Mouse (Mus musculus) embryonic facial prominence, embryonic 13.5 days (tissue): ENCODE data around the gene Prepl. TPM values are rescaled to one million over a fixed set of nuclear protein-coding genes. Genes with fewer than 3 reads are reported as not detected.

Experiments
- ATAC-seq: fragments of 200-750 bp; cut with Nextera tagmentation; 2 replicates; pipeline ENCODE4 v1.8.0; 2017; ENCODE audit warnings: low read depth; ENCODE audit not compliant: insufficient number of reproducible peaks, insufficient read depth, low FRiP score, low TSS enrichment
- H3K27ac ChIP-seq: fragments of 300-500 bp; sonication (generic); 2 replicates; pipeline ENCODE4 v1.5.1; 2015; ENCODE audit warnings: moderate library complexity, mild to moderate bottlenecking, inconsistent platforms
- H3K27me3 ChIP-seq: fragments of 300-500 bp; sonication (generic); 2 replicates; pipeline ENCODE4 v1.6.1; 2015; ENCODE audit warnings: mild to moderate bottlenecking, inconsistent platforms
- H3K36me3 ChIP-seq: fragments of 300-500 bp; sonication (generic); 2 replicates; pipeline ENCODE4 v1.6.1; 2015; ENCODE audit warnings: mild to moderate bottlenecking, inconsistent platforms
- H3K4me1 ChIP-seq: fragments of 300-500 bp; sonication (generic); 2 replicates; pipeline ENCODE4 v1.6.1; 2015; ENCODE audit warnings: inconsistent platforms
- H3K4me2 ChIP-seq: fragments of 300-500 bp; sonication (generic); 2 replicates; pipeline ENCODE4 v1.6.1; 2015; ENCODE audit warnings: moderate library complexity, mild to moderate bottlenecking, inconsistent platforms
- H3K4me3 ChIP-seq: fragments of 300-500 bp; sonication (generic); 2 replicates; pipeline ENCODE4 v1.5.1; 2015; ENCODE audit warnings: mild to moderate bottlenecking, inconsistent platforms
- H3K9ac ChIP-seq: fragments of 300-500 bp; sonication (generic); 2 replicates; pipeline ENCODE4 v1.6.1; 2015; ENCODE audit warnings: mild to moderate bottlenecking, inconsistent platforms
- H3K9me3 ChIP-seq: fragments of 300-500 bp; sonication (generic); 2 replicates; pipeline ENCODE4 v1.6.1; 2016; ENCODE audit warnings: inconsistent platforms
- WGBS: fragments of 180-500 bp; shearing (Covaris S2); methylation state at CpG from one replicate; pipeline ENCODE4 v1.1.7; 2015; ENCODE audit warnings: mixed read lengths; 5-methylcytosine and 5-hydroxymethylcytosine counted together
- polyA plus RNA-seq: library from polyadenylated mRNA; unstranded; fragments of >200 nt; fragmentation: Nextera tagmentation; extraction: Ambion mirVana; gene quantifications from 2 replicates; pipeline ENCODE4 v1.2.1, GENCODE M21; 2015

Gene Prepl
- polyA plus RNA-seq, 1 experiment from 2014 or later = 26.0 TPM

- no peak overlapping the region for H3K4me2 ChIP-seq
- ATAC-seq = no peak
- no peak overlapping the region for H3K9ac ChIP-seq
- 86% methylated on average over 3 of the region's 3 CpGs for WGBS
- H3K36me3 ChIP-seq = 0 out of 2 replicates have a peak, but pooled peaks cover 3% of the 10 kb centered on the region
- peaks cover 12% of the 10 kb centered on the region for H3K4me1 ChIP-seq
- H3K27me3 ChIP-seq = no peaks in the 10 kb centered on the region
- no peaks in the 10 kb centered on the region for H3K9me3 ChIP-seq
- H3K4me3 ChIP-seq = no peak overlapping the region
- no peak overlapping the region for H3K27ac ChIP-seq
Observed at GRCm38 (mm10) chr17:85020343-85020742, 69.7 kb downstream of the Prepl start.

- Histone ChIP-seq H3K4me3 (no peak overlapping the region), H3K4me1 (peaks cover 6% of the 10 kb centered on the region; the same call in 1 of the 2 replicates), H3K9ac (no peak overlapping the region), H3K36me3 (no peaks in the 10 kb centered on the region), H3K4me2 (no peak overlapping the region), H3K9me3 (no peaks in the 10 kb centered on the region), H3K27me3 (no peaks in the 10 kb centered on the region), H3K27ac (no peak overlapping the region)
- ATAC-seq = no peak
- 83% methylated on average over 5 of the region's 5 CpGs for WGBS
Observed at GRCm38 (mm10) chr17:85018794-85019193, 71.2 kb downstream of the Prepl start.

DNA sequence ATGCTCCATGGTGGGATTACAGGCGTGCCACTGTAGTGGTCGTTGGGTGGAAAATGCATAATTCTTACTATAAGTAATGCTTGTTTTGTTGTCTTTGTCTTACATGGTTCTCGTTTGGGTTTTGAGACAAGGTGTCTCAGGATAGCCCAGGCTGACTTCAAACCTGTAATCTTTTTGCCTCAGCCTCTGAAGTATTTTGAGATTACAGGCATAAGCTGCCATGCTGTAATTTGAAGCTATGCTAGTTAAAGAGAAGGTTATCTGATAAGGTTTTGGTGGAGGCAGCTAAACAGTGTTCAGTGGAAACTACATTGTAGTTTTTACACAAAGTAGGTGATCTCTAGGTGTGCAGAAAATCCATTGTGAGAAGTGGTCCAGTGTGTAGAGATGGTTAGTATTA, 71.7 kb downstream of the Prepl start:
- Histone ChIP-seq H3K36me3 (no peaks in the 10 kb centered on the region), H3K27me3 (no peaks in the 10 kb centered on the region), H3K4me2 (no peak overlapping the region), H3K27ac (no peak overlapping the region), H3K9me3 (no peaks in the 10 kb centered on the region), H3K9ac (no peak overlapping the region), H3K4me3 (no peak overlapping the region), H3K4me1 (peaks cover 3% of the 10 kb centered on the region; the same call in 1 of the 2 replicates)
- ATAC-seq = no peak
- WGBS = 86% methylated on average over 3 of the region's 3 CpGs

DNA sequence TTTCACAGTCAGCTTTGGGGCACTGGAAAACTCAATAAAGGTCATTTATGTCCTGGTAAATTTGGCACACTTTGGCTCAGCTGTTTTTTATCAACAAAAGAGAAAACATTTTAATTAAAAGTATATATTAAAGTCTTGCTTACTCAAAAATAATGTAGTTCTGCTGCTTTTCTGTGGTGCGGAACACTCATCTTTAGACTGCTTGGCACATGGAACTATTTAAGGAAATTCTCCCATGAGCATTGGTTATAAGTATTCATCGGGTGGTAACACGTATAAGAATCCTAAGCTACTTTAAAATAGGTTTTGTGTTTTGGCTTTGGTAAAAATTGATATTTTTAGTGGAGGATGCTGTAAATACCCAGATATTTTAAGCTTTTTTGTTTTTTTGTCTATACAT, 75.4 kb downstream of the Prepl start:
- H3K4me3 ChIP-seq = no peak overlapping the region
- WGBS = 53% methylated on average over 3 of the region's 3 CpGs
- no peaks in the 10 kb centered on the region for H3K27me3 ChIP-seq
- H3K4me1 ChIP-seq = no peaks in the 10 kb centered on the region
- ATAC-seq = no peak
- no peaks in the 10 kb centered on the region for H3K9me3 ChIP-seq
- no peak overlapping the region for H3K9ac ChIP-seq
- no peak overlapping the region for H3K4me2 ChIP-seq
- no peak overlapping the region for H3K27ac ChIP-seq
- H3K36me3 ChIP-seq = peaks cover 17% of the 10 kb centered on the region

DNA sequence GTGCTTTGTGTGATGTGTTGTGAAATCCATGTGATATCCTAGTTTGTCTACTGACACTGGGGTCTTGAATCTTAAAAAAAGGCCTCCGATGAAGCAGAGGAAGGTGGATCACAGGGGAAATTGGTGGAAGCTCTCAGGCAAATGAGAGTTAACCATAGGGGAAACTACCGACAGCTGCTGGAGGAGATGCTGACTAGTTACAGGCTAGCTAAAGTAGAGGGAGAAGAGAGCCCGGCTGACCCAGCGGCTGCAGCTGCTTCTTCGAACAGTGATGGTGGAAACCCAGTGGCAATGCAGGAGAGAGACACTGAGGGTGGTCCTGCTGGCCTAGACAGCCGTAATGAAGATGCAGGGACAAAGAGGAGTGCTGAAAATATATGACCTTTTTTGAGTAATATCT, 76.6 kb downstream of the Prepl start:
- Histone ChIP-seq H3K27me3 (no peaks in the 10 kb centered on the region), H3K9me3 (no peaks in the 10 kb centered on the region), H3K36me3 (peaks cover 17% of the 10 kb centered on the region), H3K27ac (no peak overlapping the region), H3K4me3 (no peak overlapping the region), H3K9ac (no peak overlapping the region), H3K4me1 (no peaks in the 10 kb centered on the region), H3K4me2 (no peak overlapping the region)
- 81% methylated on average over 6 of the region's 6 CpGs for WGBS
- no peak for ATAC-seq

Other genes starting within 250 kb of the Prepl start
- gene Ppm1b, start 133.5 kb downstream of the Prepl start, polyA plus RNA-seq = 70.9 and 76.9 TPM in 2 replicates
- gene Slc3a1, start 61.9 kb downstream of the Prepl start, polyA plus RNA-seq = 0.37 and 0.81 TPM in 2 replicates
- 16.3 and 16.4 TPM in 2 replicates for gene Camkmt, start 311 bp upstream of the Prepl start, polyA plus RNA-seq